Mouse (Mus musculus) adrenal gland, adult 2 months (tissue): ENCODE results near the gene Glod4. TPM values are rescaled to one million over a fixed set of nuclear protein-coding genes. Genes with fewer than 3 reads are reported as not detected.

Experiments used
- DNase-seq: peaks from one replicate; pipeline ENCODE4 v3.0.0; 2021
- polyA plus RNA-seq: library from polyadenylated mRNA; depleted of rRNA; stranded (reverse); fragments of >200 nt; gene quantifications from 2 replicates; pipeline ENCODE4 v1.2.3, GENCODE M21; 2012
- total RNA-seq, 2 experiments: library from RNA; stranded (reverse); gene quantifications; 2 replicates each; pipeline ENCODE4 v1.2.3; 2021

Gene Glod4
- total and polyA plus RNA-seq, 3 experiments, result 1.7 to 86.1 (median 76.3) TPM

DNA sequence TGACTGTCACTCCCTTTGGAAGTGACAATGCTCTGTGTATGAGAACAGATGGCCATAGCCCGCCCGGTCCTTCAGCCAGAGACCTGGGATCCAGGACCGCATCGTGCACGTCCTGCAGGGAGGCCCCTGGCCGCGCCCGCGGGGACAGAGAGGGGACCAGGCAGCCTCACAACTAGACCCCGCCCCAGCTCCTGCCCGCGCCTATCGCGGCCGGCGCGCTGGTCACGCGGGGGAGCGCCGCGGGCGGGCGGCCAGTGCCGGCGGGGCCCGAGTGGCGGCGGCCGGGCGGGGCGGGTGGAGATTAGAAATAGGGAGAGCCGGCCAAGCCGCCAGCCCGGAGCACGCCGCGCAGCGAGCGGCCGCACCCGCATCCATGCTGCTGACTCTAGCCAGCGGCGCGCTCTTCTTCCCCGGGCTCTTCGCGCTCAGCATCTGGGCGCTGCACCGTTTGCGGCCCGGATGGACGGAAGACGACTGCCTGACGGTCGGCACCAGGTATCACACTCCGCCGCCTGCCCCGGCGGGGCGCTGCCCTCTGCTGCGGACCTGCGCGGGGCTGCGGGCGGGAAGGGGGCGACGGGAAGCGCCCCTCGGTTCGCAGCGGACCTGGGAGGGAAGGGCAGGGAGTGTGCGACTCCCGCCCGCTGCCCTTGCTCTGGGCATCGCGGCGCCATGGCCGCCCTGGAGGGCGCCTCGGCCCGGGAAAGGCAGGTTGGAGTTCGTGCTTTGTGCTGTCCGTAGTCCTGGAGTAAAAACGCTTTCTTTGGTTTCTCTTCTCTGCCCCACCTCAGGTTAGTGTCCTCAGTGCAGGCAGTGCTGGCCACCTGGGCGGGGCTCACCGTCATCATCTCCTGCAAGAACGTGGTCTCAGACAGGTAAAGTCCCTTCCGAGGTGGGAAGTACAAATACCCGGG lies 41.5 kb downstream of the Glod4 start:
- DNase-seq, result peak; percentile 95

DNA sequence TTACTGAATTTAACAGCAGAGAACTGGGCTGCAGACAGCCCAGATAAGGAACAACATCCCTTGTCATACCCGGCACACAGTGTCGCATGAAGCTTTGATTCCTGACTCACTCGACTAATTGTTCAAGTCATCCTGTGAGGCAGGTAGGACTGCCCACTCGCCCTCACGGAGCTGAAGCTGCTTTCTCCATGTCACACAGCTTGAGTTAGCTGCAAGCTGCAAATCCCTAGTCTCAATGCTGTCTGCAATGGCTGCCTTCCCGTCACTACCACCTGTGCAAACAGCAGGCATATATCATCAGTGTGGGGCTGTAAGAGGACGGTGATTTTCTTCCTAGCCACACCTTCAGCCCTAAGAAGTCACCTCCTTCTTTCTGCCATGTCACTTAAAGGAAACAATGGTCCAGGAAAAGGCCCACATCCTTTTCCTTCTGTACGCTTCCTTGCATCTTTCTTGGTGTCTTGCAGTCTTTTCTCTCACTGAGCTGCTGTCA lies 46.5 kb downstream of the Glod4 start:
- DNase-seq, result no peak

DNA sequence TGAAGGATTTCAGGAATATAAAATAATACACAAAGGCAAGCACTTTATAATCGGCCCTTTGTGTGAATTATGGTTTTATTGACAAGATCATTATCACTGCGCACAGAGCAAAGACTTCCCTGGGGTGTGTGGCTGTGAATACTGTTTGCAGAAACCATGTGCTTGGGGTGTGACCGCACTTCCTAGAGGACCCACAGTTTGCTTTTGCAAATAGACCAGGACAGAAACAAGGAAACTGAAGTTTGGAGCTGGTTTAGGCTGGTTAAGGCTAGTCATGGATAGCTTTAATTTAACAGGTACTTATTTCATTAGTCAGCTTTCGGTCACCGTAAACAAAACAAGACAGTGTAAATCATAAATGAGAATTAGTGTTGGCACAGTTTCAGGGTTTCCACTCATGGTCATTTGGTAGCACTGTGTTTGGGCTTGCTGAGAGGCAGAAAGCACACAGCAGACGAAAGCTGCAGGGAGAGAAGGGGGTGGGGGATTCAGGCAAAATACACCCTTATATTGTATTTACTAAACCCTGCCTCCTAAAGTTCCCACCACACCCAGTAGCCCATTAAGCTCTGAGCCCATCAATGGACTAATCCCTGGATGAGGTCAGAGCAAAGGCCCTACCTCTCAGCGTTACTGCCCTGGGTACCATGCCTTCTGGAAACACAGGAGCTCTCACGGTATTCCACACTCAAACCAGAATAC lies 47.1 kb downstream of the Glod4 start:
- peak; percentile 19 for DNase-seq

DNA sequence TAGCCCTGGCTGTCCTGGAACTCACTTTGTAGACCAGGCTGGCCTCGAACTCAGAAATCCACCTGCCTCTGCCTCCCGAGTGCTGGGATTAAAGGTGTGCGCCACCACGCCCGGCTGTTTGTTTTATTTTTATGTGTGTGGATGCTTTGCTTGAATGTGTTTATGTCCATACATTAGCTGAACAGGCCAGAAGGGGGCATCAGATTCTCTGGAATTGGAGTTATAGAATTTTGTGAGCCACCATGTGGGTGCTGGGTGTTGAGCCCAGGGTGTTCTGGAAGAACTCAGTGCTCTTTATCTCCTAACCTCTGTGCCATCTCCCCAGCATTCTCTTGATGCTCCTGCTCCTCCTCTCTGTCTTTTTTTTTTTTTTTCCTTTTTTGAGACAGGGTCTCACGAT lies 56.6 kb downstream of the Glod4 start:
- no peak for DNase-seq

DNA sequence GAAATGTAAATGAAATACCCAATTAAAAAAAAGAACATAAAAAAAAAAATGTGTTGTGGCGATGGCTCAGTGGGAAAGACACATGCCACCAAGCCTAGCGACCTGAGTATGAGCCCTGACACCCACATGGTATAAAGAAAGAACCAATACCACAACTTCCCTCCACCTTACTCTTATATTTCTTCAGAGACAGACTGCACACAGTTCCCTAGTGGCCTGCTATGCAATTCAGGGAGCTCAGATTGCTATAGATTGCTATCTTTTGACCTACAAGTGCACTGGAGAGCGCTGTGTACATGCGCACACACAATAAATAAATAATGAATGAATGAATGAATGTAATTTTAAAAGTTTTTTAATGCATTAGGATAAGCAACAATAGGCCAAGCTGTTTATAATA lies 59.8 kb downstream of the Glod4 start:
- no peak for DNase-seq

DNA sequence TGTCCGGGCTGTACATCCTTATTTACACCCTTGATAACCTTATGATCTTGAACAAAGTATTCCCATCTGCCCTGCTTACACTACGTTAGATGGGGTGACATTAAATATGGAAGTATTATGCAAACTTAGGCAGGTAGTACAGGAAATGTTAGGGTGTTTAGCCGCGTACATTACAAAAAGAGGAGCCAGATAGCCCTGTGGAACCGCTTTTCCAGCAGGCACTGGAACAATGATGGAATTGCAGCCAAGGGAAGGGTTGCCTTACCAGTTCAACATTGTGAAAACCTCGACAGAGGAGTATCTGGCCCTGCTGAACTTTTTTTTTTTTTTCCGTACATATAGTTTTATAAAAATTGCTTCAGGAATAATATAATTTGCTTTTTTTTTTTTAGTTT lies 63.4 kb downstream of the Glod4 start:
- DNase-seq, result no peak

DNA sequence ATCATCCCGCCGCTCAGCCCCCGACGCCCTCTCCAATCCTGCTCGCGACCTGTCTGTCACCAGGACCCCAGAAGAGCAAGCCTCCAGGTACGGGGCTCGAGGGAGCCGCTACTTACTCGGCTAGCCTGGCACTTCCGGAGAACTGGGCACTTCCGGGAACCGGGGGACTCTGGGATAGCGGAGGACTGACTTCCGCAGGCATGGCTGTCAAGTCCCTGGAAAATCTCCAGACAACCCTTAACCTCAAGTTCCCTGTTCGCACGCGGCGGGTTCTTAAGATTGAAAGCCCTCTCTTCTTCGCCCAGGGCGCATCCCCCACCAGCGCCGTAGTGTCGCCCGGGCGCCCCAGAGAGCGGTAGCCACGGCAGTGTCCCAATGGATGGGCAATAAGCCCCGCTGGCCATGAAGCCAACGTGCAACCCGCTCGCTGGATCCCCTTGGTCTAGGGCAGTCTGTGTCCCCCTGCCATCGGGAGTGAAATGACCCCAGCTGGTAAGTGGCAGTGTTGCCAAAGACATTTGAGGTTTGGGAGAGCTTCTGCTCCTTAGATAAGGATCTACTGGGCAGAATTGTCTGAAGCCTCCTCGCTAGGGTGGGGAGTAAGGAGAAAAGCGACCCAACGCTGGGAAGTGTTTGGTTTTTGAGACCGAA lies 63.9 kb downstream of the Glod4 start, which contains the start of the genes Vps53 and Fam57a:
Gene Vps53, minus strand, starts transcription at position 153 of the 651 bp plus-strand sequence.
Gene Fam57a, plus strand, starts transcription at position 177 of the 651 bp plus-strand sequence.
- DNase-seq, result peak; percentile 94

DNA sequence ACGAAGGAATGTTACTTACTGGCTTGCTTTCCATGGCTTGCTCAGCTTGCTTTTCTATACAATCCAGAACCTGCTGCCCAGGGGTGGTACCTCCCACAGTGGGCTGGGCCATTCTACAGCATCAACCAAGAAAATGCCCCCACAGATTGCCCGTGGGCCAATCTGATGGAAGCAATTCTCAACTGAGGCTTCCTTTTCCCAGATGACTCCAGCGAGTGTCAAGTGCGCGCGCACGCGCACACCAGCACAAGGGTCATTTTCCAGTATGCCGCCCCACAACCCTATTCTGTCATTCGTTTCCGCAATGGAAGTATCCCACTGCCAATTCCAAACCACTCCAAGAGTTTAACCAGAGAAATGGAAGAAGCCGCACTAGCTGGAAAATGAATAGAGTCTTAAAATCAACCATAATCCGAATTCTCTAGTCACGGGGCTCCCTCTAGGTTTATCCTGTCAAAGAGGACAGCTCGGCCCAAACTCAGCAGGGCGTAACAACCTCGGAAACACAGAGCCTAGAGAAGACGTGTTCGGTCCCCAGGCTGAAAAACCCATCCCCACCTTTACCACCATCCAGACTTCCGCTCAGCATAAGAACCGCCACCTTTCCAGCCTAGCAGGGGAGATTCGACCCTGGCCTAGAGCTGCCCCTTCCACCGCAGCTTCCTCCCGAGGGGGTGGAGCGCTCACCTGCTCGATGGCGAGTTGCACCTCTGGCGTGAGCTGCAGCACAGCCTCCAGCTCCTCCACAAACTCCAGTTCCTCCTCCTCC lies 64.6 kb downstream of the Glod4 start:
- DNase-seq, result peak; percentile 47

DNA sequence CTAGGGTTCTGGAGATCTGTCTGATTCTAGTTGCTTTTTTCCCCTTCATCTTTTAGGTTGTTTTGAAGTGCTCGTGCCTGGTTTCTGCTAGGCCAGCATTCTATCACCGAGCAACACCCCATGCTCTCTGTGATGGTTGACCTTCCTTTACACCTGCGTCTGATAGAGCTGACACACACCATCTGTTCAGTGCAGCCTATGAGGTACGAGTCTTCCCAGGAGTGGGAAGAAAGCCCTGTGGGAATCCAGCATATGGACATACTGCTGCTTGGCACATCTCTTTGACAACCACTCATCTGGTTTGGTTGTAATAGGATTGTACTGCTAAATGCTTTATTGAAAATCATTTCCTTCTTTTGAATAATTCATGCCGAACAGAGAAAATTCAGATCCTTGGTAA lies 73.3 kb downstream of the Glod4 start:
- no peak for DNase-seq

DNA sequence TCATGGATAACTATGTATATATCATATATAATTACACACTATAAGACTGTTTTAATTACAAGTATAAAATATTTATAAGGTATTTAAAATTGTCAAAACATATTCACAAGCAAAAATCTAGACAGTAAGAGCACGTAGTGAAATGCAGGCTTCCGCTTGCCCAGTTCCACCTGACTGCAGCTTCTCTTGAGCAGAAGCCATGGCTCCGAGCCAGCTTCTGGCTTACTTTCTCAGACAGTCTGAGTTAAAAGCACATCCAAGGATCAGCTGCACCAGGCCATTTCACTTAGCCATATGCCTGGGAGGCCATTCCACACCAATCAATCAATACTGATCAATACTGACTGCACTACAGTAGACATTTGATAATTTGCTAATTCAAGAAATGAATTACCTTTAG lies 74.5 kb downstream of the Glod4 start:
- no peak for DNase-seq

DNA sequence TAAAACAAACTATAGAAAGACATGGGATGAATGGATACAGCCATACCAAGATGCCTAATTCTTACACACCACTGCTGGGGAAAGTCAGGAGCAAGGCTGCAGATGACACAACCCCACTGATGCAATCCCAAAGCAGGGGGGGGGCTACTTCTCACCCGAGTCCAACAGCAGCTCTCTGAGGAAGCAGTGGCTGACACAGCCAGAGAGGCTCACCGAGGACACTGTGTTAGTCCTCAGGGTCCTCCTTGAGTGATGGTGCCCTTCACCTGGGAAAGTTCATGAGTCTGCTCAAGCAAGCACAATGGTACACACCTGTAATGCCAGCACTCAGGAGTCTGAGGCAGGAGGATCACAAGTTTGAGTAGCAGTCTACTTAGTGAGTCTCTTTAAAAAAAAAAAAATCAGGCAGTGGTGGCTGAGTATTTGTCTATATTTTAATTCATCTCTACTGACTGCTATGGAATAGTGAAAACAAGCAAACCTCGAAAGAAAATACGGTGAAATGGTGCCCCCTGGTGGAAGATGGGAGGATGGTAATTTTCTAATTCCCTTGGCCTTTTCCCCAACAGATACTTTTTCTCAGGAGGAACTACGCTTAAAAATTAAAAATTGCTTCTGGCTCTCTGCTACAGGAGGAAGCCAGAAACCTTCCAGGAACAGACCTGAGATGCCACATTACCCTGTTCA lies 76.3 kb downstream of the Glod4 start:
- peak; percentile 93 for DNase-seq

DNA sequence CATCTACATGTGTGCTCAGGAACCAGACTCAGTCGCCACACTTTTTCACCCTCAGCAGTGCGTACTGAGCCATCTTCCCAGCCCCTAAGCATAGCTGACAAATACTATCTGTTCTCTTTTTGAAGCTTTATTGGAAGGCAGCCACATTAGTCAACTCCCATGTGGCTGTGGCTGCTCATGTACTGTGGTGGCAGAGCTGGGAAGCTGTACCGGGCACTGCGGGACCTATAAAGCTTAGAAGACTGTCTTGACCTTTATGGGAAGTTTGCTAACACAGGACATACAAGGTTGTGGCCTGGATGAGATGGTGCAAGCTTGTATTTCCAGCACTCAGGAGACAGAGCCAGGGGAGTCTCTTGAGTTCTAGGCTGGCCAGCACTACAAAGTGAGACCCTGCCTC lies 76.9 kb downstream of the Glod4 start:
- DNase-seq, result peak; percentile 61

DNA sequence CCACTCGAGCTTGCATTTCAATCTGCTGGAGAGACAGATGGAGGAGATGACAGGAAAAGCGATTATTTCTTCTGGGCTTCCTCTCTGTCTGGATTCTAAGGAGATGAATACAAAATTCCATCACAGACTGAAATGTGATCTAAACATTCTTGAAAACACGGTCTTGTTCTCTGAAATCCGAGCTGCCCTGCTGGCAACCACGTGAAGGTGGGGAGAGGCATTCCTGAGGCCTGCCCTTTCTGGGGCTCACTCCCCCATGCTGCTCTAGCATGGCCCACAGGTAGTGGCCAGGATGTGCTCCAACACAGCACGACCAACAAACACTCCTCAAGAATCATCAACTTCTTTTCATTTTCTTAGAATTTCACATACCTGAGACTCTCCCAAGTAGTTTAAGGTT lies 83.3 kb downstream of the Glod4 start:
- DNase-seq, result no peak

DNA sequence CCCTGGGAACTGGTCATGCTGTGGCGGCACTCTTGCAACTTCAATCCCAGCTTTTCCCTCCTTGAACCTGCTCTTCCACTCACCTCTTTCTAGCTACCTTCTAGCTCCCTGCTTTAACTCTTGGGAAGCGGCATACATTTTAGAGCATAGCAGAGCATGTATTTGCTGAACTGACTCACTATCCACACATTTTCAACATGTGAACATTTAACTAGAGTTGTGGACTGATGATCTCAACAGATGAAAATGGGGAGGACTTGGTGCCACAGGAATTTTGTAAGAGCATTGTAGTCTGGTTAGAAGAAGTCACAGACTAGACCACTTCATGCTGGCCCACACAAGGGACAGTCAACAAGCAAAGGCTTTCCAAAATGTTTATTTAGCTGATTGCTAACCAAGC lies 85.2 kb downstream of the Glod4 start:
- DNase-seq, result no peak

DNA sequence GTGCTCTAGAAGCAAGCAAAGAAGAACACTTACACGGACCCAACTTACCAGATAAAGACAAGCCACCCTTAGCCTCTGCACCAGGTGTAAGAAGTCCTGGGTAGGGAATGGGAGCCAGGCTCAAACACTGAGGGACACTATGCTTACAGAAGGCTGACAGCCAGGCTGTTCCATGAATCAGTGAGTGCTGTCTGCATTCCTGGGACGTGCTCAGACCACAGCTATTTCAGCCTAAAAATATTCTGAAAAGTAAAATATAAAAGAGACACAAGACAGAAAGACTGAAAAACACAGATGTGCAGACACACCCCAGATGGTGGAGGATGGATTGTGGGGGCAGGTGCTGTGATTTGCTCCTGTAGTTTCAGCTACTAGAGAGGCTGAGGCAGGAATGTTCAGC lies 88.7 kb downstream of the Glod4 start:
- no peak for DNase-seq

DNA sequence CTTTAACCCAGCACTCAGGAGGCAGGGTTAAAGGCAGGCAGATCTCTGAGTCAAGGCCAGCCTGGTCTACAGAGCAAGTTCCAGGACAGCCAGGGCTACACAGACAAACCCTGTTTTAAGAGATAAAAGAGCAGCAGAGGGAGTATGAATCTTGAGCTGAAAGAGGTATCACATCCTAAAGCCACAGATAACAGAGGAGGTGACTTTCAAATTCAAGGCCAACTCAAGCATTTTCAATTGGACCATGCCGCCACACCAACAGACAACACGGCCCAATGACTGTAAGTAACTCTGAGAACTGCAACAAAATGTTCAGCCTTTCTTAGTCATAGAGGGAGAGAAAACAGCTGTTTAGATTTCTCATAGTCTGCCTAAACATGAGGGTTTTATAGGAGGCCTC lies 89.3 kb downstream of the Glod4 start:
- DNase-seq, result no peak

DNA sequence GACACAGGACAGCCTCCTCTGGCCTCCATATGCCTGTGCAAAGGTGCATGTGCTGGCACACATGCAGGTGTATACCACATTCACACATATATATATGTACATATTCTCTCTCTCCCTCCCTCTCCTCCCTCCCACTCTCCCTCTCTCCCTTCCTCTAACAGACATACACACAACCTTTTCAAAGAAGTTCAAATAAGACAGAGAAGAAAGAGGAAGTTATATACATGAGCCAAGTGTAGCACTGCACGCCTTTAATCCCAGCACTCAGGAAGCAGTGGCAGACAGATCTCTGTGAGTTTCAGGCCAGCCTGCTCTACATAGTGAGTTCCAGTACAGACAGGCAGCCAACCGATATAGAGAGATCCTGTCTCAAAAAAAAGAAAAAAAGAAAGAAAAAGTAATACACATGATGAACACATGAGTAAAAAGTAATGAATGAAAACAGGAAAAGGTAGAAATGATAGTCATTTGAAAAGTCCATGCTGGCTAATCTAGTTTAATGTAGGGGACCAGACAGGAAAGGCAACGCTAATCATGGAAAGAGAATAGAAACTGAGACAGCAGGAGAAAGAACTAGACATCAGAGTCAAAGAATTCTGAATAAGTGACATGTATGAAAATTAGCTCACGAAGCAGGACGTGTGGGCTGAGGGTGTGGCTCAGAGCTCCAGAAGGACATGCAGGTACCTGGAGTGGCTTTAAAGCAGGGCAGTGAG lies 90.1 kb downstream of the Glod4 start:
- no peak for DNase-seq

DNA sequence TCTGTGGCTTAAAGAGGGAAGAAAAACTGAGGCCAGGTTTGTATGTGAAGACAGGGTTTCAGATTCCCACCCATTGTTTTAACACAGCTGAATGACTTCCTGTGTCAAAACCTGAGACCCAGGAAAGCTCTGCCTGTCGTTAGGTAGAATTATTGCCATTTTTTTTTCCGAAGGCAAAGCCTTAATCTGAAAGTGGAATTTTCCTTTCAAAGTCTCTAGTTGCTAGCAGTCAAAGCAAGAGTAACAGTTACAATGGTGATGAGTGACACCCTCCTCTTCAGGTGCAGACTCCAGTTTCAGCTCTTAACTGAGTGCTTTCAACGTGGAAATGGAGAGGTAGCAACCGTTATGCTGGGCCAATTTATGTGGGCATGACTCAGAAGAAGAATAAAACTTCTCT lies 92.5 kb downstream of the Glod4 start:
- DNase-seq, result no peak

DNA sequence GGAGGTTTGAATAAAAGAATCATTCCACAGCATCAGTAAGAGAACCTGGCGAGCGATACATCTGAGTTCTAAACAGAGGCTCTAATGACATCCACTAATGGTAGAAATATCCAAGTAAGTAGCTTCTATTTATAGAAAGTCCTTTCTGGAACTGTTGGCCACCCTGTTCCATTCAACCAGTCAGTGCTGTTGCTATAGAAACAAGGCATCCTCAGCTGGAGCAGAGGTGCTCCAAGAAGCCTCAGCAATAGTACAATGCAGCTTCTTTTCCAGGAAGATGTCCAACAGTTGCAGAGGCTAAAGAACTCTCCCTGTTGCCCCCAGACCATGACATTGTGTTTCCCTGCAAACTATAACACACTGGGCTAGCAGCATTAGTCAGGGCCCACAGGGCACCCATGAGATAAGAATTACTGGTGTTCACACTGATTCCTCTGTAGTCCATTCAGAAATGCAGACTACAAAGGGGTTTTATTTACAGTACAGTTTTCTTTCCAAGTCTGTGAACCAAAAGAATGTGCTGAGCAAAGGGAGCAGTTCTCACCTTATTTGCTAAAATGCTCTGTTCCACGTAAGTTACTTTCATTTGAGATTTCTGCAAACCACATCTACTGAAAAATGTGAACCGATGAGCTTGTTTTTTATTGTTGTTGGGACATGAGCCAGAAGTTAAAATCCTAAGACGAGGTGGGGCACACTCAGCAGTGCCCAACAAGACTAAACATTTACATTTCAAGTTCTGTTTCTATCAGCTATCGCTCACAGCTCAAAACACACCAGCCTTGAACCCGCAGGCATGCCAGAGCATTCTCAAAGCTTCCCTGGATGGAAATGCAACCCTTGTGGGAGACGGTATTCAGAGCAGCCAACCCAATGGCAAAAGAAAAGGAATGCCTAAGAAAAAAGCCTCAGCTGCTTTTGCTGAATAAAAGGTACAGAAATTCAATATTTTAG lies 95.2 kb downstream of the Glod4 start:
- no peak for DNase-seq
